Mouse (Mus musculus): ENCODE measurements at regions not wholly inside any gene's neighbourhood (a gene's known extent, or its start where the extent isn't known, plus 50 kb on each side); places are given as distances from the start of the nearest gene placed in this dataset.

DNA sequence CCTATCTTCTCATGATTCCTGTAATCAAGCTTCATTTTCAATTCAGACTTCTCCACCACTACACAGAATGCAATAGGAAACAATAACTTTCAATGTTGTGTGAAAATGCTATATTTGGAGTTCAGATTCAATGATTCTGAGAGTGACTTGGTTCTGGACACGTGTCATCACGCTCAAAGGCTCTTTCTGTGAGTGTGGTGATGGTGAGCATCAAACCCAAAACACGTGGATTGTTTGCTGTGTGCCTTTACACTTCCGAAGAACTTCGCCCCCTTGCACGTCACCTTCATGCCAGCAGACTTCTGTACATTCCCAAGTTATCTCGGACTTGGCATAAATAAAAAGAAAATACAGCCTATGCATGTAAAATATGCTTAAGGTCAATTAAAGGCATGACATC is 425.1 kb upstream of the Tbc1d2b start:
- no peak for TF ChIP-seq POU5F1 (IDR thresholded peaks at IDR 0.05; ENCODE audit: borderline replicate concordance, low read length)
- TF ChIP-seq CTCF (conservative IDR thresholded peaks at IDR 0.05; ENCODE audit: low read length), result no peak
- TF ChIP-seq NANOG (IDR thresholded peaks at IDR 0.05; ENCODE audit: borderline replicate concordance, low read length), result no peak

Data from E14TG2a.4 (cell line).